Mouse (Mus musculus) limb, embryonic 14.5 days (tissue): ENCODE measurements at regions not wholly inside any gene's neighbourhood (a gene's known extent, or its start where the extent isn't known, plus 50 kb on each side); places are given as distances from the start of the nearest gene placed in this dataset.

Experiments
- ATAC-seq: fragments of 200-750 bp; cut with Nextera tagmentation; 2 replicates; pipeline ENCODE4 v1.8.0; 2017; ENCODE audit warnings: low read depth, moderate number of reproducible peaks, moderate TSS enrichment; ENCODE audit not compliant: low FRiP score
- DNase-seq: peaks from one replicate; pipeline ENCODE4 v3.0.0-alpha.2; 2015; ENCODE audit warnings: low spot score
- H3K27ac ChIP-seq: fragments of 300-500 bp; sonication (generic); replicated peaks from 2 replicates; pipeline ENCODE4 v1.5.1; 2014; ENCODE audit warnings: low read depth, mild to moderate bottlenecking, low read length, moderate library complexity, mixed read lengths
- H3K27me3 ChIP-seq: fragments of 300-500 bp; sonication (generic); 2 replicates; pipeline ENCODE4 v1.6.1; 2014; ENCODE audit warnings: low read length, mixed read lengths; ENCODE audit not compliant: control insufficient read depth, insufficient read depth
- H3K36me3 ChIP-seq: fragments of 300-500 bp; sonication (generic); 2 replicates; pipeline ENCODE4 v1.6.1; 2014; ENCODE audit warnings: mild to moderate bottlenecking, low read length, moderate library complexity, mixed read lengths; ENCODE audit not compliant: control insufficient read depth, insufficient read depth
- H3K4me1 ChIP-seq: fragments of 300-500 bp; sonication (generic); 2 replicates; pipeline ENCODE4 v1.6.1; 2014; ENCODE audit warnings: antibody characterized with exemption, low read length, mixed read lengths; ENCODE audit not compliant: control insufficient read depth, insufficient read depth
- H3K4me2 ChIP-seq: fragments of 300-500 bp; sonication (generic); replicated peaks from 2 replicates; pipeline ENCODE4 v1.6.1; 2014; ENCODE audit warnings: low read depth, mild to moderate bottlenecking, low read length, moderate library complexity; ENCODE audit not compliant: severe bottlenecking
- H3K4me3 ChIP-seq: fragments of 300-500 bp; sonication (generic); replicated peaks from 2 replicates; pipeline ENCODE4 v1.5.1; 2014; ENCODE audit warnings: low read length
- H3K9ac ChIP-seq: fragments of 300-500 bp; sonication (generic); 2 replicates; pipeline ENCODE4 v1.6.1; 2014; ENCODE audit warnings: mild to moderate bottlenecking, low read depth, low read length, moderate library complexity; ENCODE audit not compliant: severe bottlenecking
- H3K9me3 ChIP-seq: fragments of 300-500 bp; sonication (generic); 2 replicates; pipeline ENCODE4 v1.6.1; 2016; ENCODE audit warnings: low read length; ENCODE audit not compliant: control insufficient read depth
- POLR2A ChIP-seq: fragments of 200-500 bp; IDR thresholded peaks from 2 replicates; pipeline ENCODE4 v1.8.0; 2012; ENCODE audit warnings: inconsistent platforms, mild to moderate bottlenecking, moderate library complexity, borderline replicate concordance; ENCODE audit not compliant: insufficient read depth, insufficient read length; ENCODE audit errors: extremely low read depth
- WGBS: fragments of 180-500 bp; shearing (Covaris S2); extraction: QIAGEN DNeasy Blood & Tissue Kit; methylation state at CpG from one replicate; pipeline ENCODE4 v1.1.7; 2014; 5-methylcytosine and 5-hydroxymethylcytosine counted together

GRCm38 (mm10) chr3:120810048-120810447 is 361.4 kb downstream of the Rwdd3 start:
- no peak for TF ChIP-seq POLR2A
- Histone ChIP-seq H3K9me3 (no peaks in the 10 kb centered on the region), H3K4me1 (no peaks in the 10 kb centered on the region), H3K9ac (no peak overlapping the region), H3K4me2 (no peak overlapping the region), H3K36me3 (no peaks in the 10 kb centered on the region), H3K27ac (no peak overlapping the region), H3K4me3 (no peak overlapping the region), H3K27me3 (no peaks in the 10 kb centered on the region)
- ATAC-seq (no peak), DNase-seq (no peak)
- whole genome bisulfite sequencing: 52% methylated on average over 6 of the region's 6 CpGs

GRCm38 (mm10) chr3:120786659-120787058 is 384.8 kb downstream of the Rwdd3 start:
- H3K9me3 ChIP-seq: no peaks in the 10 kb centered on the region
- ATAC-seq (no peak), DNase-seq (no peak)
- no peaks in the 10 kb centered on the region for H3K27me3 ChIP-seq
- TF ChIP-seq POLR2A: no peak
- H3K4me2 ChIP-seq: no peak overlapping the region
- no peak overlapping the region for H3K4me3 ChIP-seq
- no peaks in the 10 kb centered on the region for H3K36me3 ChIP-seq
- no peak overlapping the region for H3K9ac ChIP-seq
- H3K27ac ChIP-seq: no peak overlapping the region
- no peaks in the 10 kb centered on the region for H3K4me1 ChIP-seq
- WGBS: 81% methylated on average over 9 of the region's 9 CpGs

GRCm38 (mm10) chr3:120781486-120781885 is 390.0 kb downstream of the Rwdd3 start:
- H3K4me3 ChIP-seq: no peak overlapping the region
- no peaks in the 10 kb centered on the region for H3K9me3 ChIP-seq
- H3K27ac ChIP-seq: no peak overlapping the region
- H3K4me1 ChIP-seq: no peaks in the 10 kb centered on the region
- DNase-seq (no peak), ATAC-seq (no peak)
- no peak overlapping the region for H3K4me2 ChIP-seq
- WGBS: 66% methylated on average over 6 of the region's 6 CpGs
- no peaks in the 10 kb centered on the region for H3K36me3 ChIP-seq
- no peaks in the 10 kb centered on the region for H3K27me3 ChIP-seq
- no peak for TF ChIP-seq POLR2A
- H3K9ac ChIP-seq: no peak overlapping the region

GRCm38 (mm10) chr3:120779091-120779490 is 392.4 kb downstream of the Rwdd3 start:
- no peak overlapping the region for H3K27ac ChIP-seq
- TF ChIP-seq POLR2A: no peak
- DNase-seq: no peak
- no peak overlapping the region for H3K4me3 ChIP-seq
- no peaks in the 10 kb centered on the region for H3K36me3 ChIP-seq
- no peaks in the 10 kb centered on the region for H3K4me1 ChIP-seq
- H3K27me3 ChIP-seq: no peaks in the 10 kb centered on the region
- no peaks in the 10 kb centered on the region for H3K9me3 ChIP-seq
- no peak overlapping the region for H3K4me2 ChIP-seq
- no peak for ATAC-seq
- no peak overlapping the region for H3K9ac ChIP-seq

GRCm38 (mm10) chr3:120774951-120775350 is 396.5 kb downstream of the Rwdd3 start:
- TF ChIP-seq POLR2A: no peak
- ATAC-seq (no peak), DNase-seq (no peak)
- no peaks in the 10 kb centered on the region for H3K9me3 ChIP-seq
- H3K27me3 ChIP-seq: no peaks in the 10 kb centered on the region
- no peak overlapping the region for H3K27ac ChIP-seq
- H3K36me3 ChIP-seq: no peaks in the 10 kb centered on the region
- no peak overlapping the region for H3K4me2 ChIP-seq
- no peak overlapping the region for H3K4me3 ChIP-seq
- no peaks in the 10 kb centered on the region for H3K4me1 ChIP-seq
- H3K9ac ChIP-seq: no peak overlapping the region
- 90% methylated on average over 6 of the region's 6 CpGs for WGBS

- Histone ChIP-seq H3K9ac (no peak overlapping the region), H3K4me3 (no peak overlapping the region), H3K9me3 (no peaks in the 10 kb centered on the region), H3K27me3 (no peaks in the 10 kb centered on the region), H3K4me2 (no peak overlapping the region), H3K36me3 (no peaks in the 10 kb centered on the region), H3K4me1 (no peaks in the 10 kb centered on the region), H3K27ac (no peak overlapping the region)
- no peak for TF ChIP-seq POLR2A
- WGBS: 75% methylated on average over 4 of the region's 4 CpGs
- ATAC-seq (no peak), DNase-seq (no peak)
These were observed 409.8 kb downstream of the Rwdd3 start for GRCm38 (mm10) chr3:120761681-120762080.
